Comparison of ENCODE assay signal across 9 mouse cellular contexts in genomic region chr2:25534178-25534865, GRCm38 (mm10). TPM values are rescaled to one million over a fixed set of nuclear protein-coding genes. Genes with fewer than 3 reads are reported as not detected.
DNase-seq lines count a peak whose midpoint lies in the region; ATAC-seq and TF ChIP-seq lines count a peak whose summit lies in the region.
"Had no signal": no experiment of that assay in that cellular context is flagged by ENCODE, and none has a peak within 500 bp of the region (broad histone marks: within the 10 kb centered on the region; RNA-seq: fewer than 3 reads in every experiment).

No protein-coding gene starts in this region.

- intact Hi-C loops in gastrocnemius, adult 2 months (cut with DNase I), result no loop called here

- no peak overlapping the region for H3K9ac ChIP-seq in heart, embryonic 11.5 days (ENCODE audit: low read depth, low read length)
- H3K9ac ChIP-seq: lung, embryonic 14.5 days had no signal

- no peak overlapping the region for H3K4me3 ChIP-seq in heart, embryonic 11.5 days (ENCODE audit: low read depth, low read length)
- H3K4me3 ChIP-seq in gastrocnemius, adult 2 months, result no peak overlapping the region
- no peak overlapping the region for H3K4me3 ChIP-seq in forebrain, embryonic 10.5 days

- no peaks in the 10 kb centered on the region; the same call in 1 of the 2 replicates for H3K4me1 ChIP-seq in heart, embryonic 11.5 days (ENCODE audit: control insufficient read depth, insufficient read depth, low read length)
- H3K4me1 ChIP-seq in forebrain, embryonic 10.5 days, result no peaks in the 10 kb centered on the region

- no peak overlapping the region for H3K27ac ChIP-seq in heart, embryonic 11.5 days (ENCODE audit: low read depth, low read length)
- peak overlapping the region; percentile 89 for H3K27ac ChIP-seq in gastrocnemius, adult 2 months
- H3K27ac ChIP-seq in forebrain, embryonic 10.5 days, result no peak overlapping the region

- no peaks in the 10 kb centered on the region for H3K9me3 ChIP-seq in heart, embryonic 11.5 days (replicated peaks; ENCODE audit: control insufficient read depth, low read length)
- H3K9me3 ChIP-seq in forebrain, embryonic 10.5 days, result no peaks in the 10 kb centered on the region

- no peak overlapping the region for H3K4me2 ChIP-seq in heart, embryonic 11.5 days
- H3K4me2 ChIP-seq: lung, embryonic 14.5 days had no signal

- WGBS in heart, embryonic 11.5 days (ENCODE audit: insufficient replicate concordance), result 84% methylated on average over 3 of the region's 3 CpGs
- WGBS in forebrain, embryonic 10.5 days, result 95% methylated on average over 3 of the region's 3 CpGs

- H3K36me3 ChIP-seq in heart, embryonic 11.5 days (ENCODE audit: control insufficient read depth, insufficient read depth, low read length), result peaks cover 18% of the 10 kb centered on the region
- H3K36me3 ChIP-seq in forebrain, embryonic 10.5 days (replicated peaks), result peaks cover 98% of the 10 kb centered on the region

- peak; percentile 87 to 93 for DNase-seq in heart, adult 18-20 months
- peak; percentile 99 for DNase-seq in 3T3-L1 (ENCODE audit: low read depth, low spot score)
- DNase-seq in adrenal gland, postnatal 36 days, result peak; percentile 95
- peak; percentile 94 for DNase-seq in gastrocnemius, adult 2 months
- DNase-seq in kidney, postnatal 36 days, result peak; percentile 85 to 88
- peak; percentile 53 to 55 for DNase-seq in right cerebral cortex, postnatal 10 days (ENCODE audit: low spot score in 2 of 2)
- no peak for DNase-seq in forebrain, embryonic 10.5 days (ENCODE audit: extremely low spot score, low spot score)
- DNase-seq: lung, embryonic 14.5 days had no signal

- H3K27me3 ChIP-seq in heart, embryonic 11.5 days (ENCODE audit: control insufficient read depth, insufficient read depth, low read length), result no peaks in the 10 kb centered on the region
- no peaks in the 10 kb centered on the region for H3K27me3 ChIP-seq in forebrain, embryonic 10.5 days (ENCODE audit: poor library complexity, severe bottlenecking)

- no peak for ATAC-seq in heart, embryonic 11.5 days (replicated peaks; ENCODE audit: insufficient number of reproducible peaks, low FRiP score, low TSS enrichment)

- no peak for TF ChIP-seq CTCF in gastrocnemius, adult 2 months (IDR thresholded peaks at IDR 0.05)

RNA-seq across cellular contexts. Expression of gene Traf2, which starts 12.4 kb away (rescaled TPM):
- total RNA-seq in heart, adult 18-20 months (2021), result 10 to 100 TPM; 15.7 to 17.6 TPM
- polyA plus RNA-seq in heart, embryonic 11.5 days (2014; fragmentation: Nextera tagmentation; extraction: Ambion mirVana), result 20.3 and 21.9 TPM in 2 replicates
- total RNA-seq in adrenal gland, postnatal 36 days (2021), result 10 to 100 TPM; 22.3 to 26.2 TPM
- total RNA-seq in gastrocnemius, adult 2 months (2021), result 10 to 100 TPM; 12.4 to 13.1 TPM
- 40.2 and 42.6 TPM in 2 replicates for polyA plus RNA-seq in forebrain, embryonic 10.5 days (2016; fragmentation: Nextera tagmentation; extraction: Ambion mirVana)

RNA-seq across cellular contexts. Expression of gene Edf1, which starts 23.3 kb away (rescaled TPM):
- 100 to 1,000 TPM; 223 to 241 TPM for total RNA-seq in heart, adult 18-20 months (2021)
- 318 and 356 TPM in 2 replicates for polyA plus RNA-seq in heart, embryonic 11.5 days (2014; fragmentation: Nextera tagmentation; extraction: Ambion mirVana)
- total RNA-seq in adrenal gland, postnatal 36 days (2021), result 100 to 1,000 TPM; 276 to 288 TPM
- 100 to 1,000 TPM; 152 to 179 TPM for total RNA-seq in gastrocnemius, adult 2 months (2021)
- 337 and 341 TPM in 2 replicates for polyA plus RNA-seq in forebrain, embryonic 10.5 days (2016; fragmentation: Nextera tagmentation; extraction: Ambion mirVana)

RNA-seq across cellular contexts. Expression of gene C8g, which starts 32.8 kb away (rescaled TPM):
- 1 to 10 TPM; 1.1 to 2.3 TPM for total RNA-seq in heart, adult 18-20 months (2021)
- polyA plus RNA-seq in heart, embryonic 11.5 days (2014; fragmentation: Nextera tagmentation; extraction: Ambion mirVana), result 3.4 and 3.7 TPM in 2 replicates
- 1 to 10 TPM; 1.7 TPM for total RNA-seq in adrenal gland, postnatal 36 days (2021)
- 1 to 10 TPM; 1.1 to 1.6 TPM for total RNA-seq in gastrocnemius, adult 2 months (2021)
- polyA plus RNA-seq in forebrain, embryonic 10.5 days (2016; fragmentation: Nextera tagmentation; extraction: Ambion mirVana), result 6.3 and 7.2 TPM in 2 replicates

RNA-seq across cellular contexts. Expression of gene Fbxw5, which starts 33.8 kb away (rescaled TPM):
- 10 to 100 TPM; 82.0 to 93.6 TPM for total RNA-seq in heart, adult 18-20 months (2021)
- polyA plus RNA-seq in heart, embryonic 11.5 days (2014; fragmentation: Nextera tagmentation; extraction: Ambion mirVana), result 66.7 and 78.7 TPM in 2 replicates
- 10 to 100 TPM; 87.0 to 89.8 TPM for total RNA-seq in adrenal gland, postnatal 36 days (2021)
- total RNA-seq in gastrocnemius, adult 2 months (2021), result 10 to 100 TPM; 76.9 to 88.4 TPM
- polyA plus RNA-seq in forebrain, embryonic 10.5 days (2016; fragmentation: Nextera tagmentation; extraction: Ambion mirVana), result 90.7 and 93.9 TPM in 2 replicates

RNA-seq across cellular contexts. Expression of gene Mamdc4, which starts 40.3 kb away (rescaled TPM):
- 1 to 10 TPM in 1 of 2 experiments, under 1 TPM in 1; 0.55 to 1.4 TPM for total RNA-seq in heart, adult 18-20 months (2021)
- 3.2 and 5.5 TPM in 2 replicates for polyA plus RNA-seq in heart, embryonic 11.5 days (2014; fragmentation: Nextera tagmentation; extraction: Ambion mirVana)
- 1 to 10 TPM; 1.5 to 3.1 TPM for total RNA-seq in adrenal gland, postnatal 36 days (2021)
- 1 to 10 TPM; 1.6 to 4.0 TPM for total RNA-seq in gastrocnemius, adult 2 months (2021)
- 5.0 and 7.0 TPM in 2 replicates for polyA plus RNA-seq in forebrain, embryonic 10.5 days (2016; fragmentation: Nextera tagmentation; extraction: Ambion mirVana)
